In genomic region chr10:45104098-45104497, GRCm38 (mm10) we compare ENCODE assay signal across 8 mouse cellular contexts. TPM values are rescaled to one million over a fixed set of nuclear protein-coding genes. Genes with fewer than 3 reads are reported as not detected.
DNase-seq lines count a peak whose midpoint lies in the region.

No protein-coding gene starts in this region.

- DNase-seq in spleen, postnatal 36 days (ENCODE audit: low spot score in 2 of 2) = peak; percentile 54 to 55
- DNase-seq in spleen, postnatal 14 days (ENCODE audit: low spot score in 2 of 2) = no peak
- DNase-seq in cerebellum, postnatal 14 days = peak; percentile 79 to 81
- peak; percentile 21 for DNase-seq in heart, postnatal 25 days (ENCODE audit: low spot score)
- peak; percentile 30 to 63 for DNase-seq in layer of hippocampus, adult 18-20 months (ENCODE audit: low spot score in 2 of 2)
- DNase-seq in retina, postnatal 1 day = no peak
- DNase-seq in urinary bladder, postnatal 25 days (ENCODE audit: low spot score) = no peak
- DNase-seq in lung, adult 18-20 months = no peak

- intact Hi-C loops in heart, postnatal 25 days (cut with DNase I) = no loop called here

RNA-seq across cellular contexts. Expression of gene Prep, which starts 37.1 kb away (rescaled TPM):
- 10 to 100 TPM; 15.5 to 16.5 TPM for total RNA-seq in heart, postnatal 25 days (2021)
- 1 to 10 TPM; 8.2 to 8.8 TPM for total RNA-seq in layer of hippocampus, adult 18-20 months (2021)

Comparison
In these comparisons a context has a peak if more than half of its experiments do, and no peak if none do; other contexts are left out.
1. DNase-seq: peak in spleen, postnatal 36 days (2 of 2), cerebellum, postnatal 14 days (2 of 2), heart, postnatal 25 days (single experiment) and layer of hippocampus, adult 18-20 months (2 of 2); none in spleen, postnatal 14 days (0 of 2), retina, postnatal 1 day (single experiment), urinary bladder, postnatal 25 days (single experiment) and lung, adult 18-20 months (0 of 2).